Mouse (Mus musculus) cerebellum, adult 2 months (tissue): ENCODE measurements around the gene Sprtn.

ENCODE experiments used
- CTCF ChIP-seq: fragments of 200-500 bp; IDR thresholded peaks from 2 replicates; pipeline ENCODE4 v1.5.1; 2011; ENCODE audit warnings: low read depth, mild to moderate bottlenecking, control low read depth, low read length, moderate library complexity, borderline replicate concordance; ENCODE audit not compliant: insufficient read depth
- POLR2A ChIP-seq: fragments of 200-500 bp; IDR thresholded peaks from 2 replicates; pipeline ENCODE4 v1.6.1; 2011; ENCODE audit warnings: low read length, control low read depth, borderline replicate concordance; ENCODE audit not compliant: insufficient read depth

DNA sequence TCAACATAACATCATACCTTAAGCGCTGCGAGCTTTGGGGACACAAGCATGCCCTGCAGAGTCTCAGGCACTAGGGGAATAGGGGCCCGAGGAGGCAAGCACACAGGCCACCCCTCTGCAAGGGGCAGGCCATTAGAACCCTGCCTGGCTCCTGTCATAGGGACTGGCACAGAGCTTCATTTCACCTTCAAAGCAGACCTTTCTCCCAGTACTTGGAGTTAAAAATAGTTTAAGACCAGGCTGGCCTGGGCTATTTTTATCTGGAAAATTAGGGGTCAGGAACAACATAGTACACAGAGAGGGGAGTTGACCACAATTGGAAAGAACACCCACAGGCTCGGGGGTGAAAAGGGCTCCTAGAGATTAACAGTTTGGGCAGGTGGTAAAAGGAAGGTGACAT is 39.6 kb downstream of the Sprtn start:
- TF ChIP-seq CTCF = no peak
- no peak for TF ChIP-seq POLR2A
